Mouse (Mus musculus): ENCODE data around the gene Junb. TPM values are rescaled to one million over a fixed set of nuclear protein-coding genes. Genes with fewer than 3 reads are reported as not detected.
A peak's percentile ranks its signal among the peaks of the same experiment; 100 is the strongest.

The Junb gene
- polyA plus RNA-seq, 1 experiment from 2014 or later: 7.6 TPM

DNA sequence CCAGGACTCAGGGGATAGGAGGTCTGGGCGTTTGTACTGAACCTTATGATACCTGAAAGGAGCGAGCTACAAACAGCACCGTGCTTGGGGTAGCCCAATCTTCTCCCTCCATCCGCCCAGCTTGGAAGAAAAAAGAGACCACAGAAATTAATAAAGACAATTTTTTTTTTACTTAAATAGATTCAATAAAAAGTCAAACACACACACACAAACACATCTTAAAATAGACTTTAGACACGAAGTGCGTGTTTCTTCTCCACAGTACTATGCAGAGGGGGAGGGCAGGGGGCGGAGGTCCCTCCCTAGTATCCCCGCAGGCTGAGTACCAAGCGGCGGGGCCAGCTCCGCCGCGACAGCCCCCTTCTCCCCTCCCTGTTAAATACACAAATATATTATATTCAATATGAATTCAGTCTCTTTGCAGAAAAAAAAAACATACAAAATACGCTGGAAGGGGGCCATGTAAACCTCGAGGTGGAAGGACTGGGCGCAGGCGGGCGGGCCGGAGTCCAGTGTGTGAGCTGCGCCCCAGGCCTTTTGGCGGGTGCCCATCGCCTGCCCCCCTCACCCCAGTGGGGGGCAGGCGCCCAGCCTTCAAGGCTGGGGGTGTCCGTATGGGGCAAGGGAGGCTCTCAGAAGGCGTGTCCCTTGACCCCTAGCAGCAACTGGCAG lies 1.6 kb downstream of the Junb start:
- no peak for ATAC-seq (replicated peaks)
- 2% methylated on average over 25 of the region's 25 CpGs for WGBS
- H3K4me1 ChIP-seq: peaks cover 73% of the 10 kb centered on the region
- H3K27ac ChIP-seq (replicated peaks): 0 out of 2 replicates have a peak overlapping the region, but pooled peaks have one; percentile 44
- H3K9me3 ChIP-seq: no peaks in the 10 kb centered on the region
- H3K36me3 ChIP-seq: peaks cover 28% of the 10 kb centered on the region
- peak overlapping the region; percentile 90 for H3K4me2 ChIP-seq (replicated peaks)
- peaks cover 13% of the 10 kb centered on the region; the same call in 1 of the 2 replicates for H3K27me3 ChIP-seq
- H3K4me3 ChIP-seq: peak overlapping the region; percentile 54
- H3K9ac ChIP-seq (replicated peaks): peak overlapping the region; percentile 52

DNA sequence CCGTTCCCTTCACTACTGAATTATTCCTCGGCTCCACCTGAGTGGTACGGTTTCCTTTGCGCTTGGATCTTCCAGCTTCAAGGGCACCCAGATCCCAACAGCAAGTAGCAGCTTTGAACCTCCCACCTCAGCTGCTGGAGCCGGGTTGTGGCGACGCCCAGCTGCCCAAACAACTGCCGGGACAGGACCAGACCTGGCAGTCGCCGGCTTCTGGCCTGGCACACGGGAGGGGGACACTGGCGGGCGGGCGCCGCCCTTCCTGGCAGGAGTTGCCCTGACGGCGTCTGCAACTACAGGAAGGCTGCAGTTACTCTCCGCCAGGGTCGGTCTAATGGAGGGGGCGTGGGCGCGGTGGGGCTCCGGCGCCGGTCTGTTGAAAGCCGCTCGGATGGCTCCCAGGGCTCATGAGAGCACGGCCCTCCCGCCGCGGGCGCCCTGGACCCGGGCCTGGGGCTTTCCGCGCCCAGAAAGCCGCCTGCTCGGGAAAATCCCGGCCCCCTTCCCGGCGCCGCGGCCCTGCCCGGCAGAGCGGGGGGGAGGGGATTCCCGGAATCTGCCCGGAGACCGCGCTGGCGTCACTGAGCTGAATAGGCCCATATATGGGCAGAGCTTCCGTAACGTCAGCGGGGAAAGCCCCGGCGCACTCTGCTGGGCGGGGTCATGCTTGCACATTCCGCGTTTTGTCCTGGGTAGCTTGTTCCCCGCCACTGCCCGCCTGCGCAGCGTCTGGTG lies 2.3 kb downstream of the Junb start:
- Histone ChIP-seq H3K4me3 (peak overlapping the region; percentile 54), H3K4me2 (replicated peaks) (peak overlapping the region; percentile 90), H3K27ac (replicated peaks) (peak overlapping the region; percentile 44), H3K27me3 (peaks cover 13% of the 10 kb centered on the region; the same call in 1 of the 2 replicates), H3K9ac (replicated peaks) (peak overlapping the region; percentile 52), H3K4me1 (peaks cover 80% of the 10 kb centered on the region), H3K36me3 (peaks cover 35% of the 10 kb centered on the region), H3K9me3 (no peaks in the 10 kb centered on the region)
- ATAC-seq (replicated peaks): peak; percentile 88
- WGBS: 2% methylated on average over 60 of the region's 61 CpGs

DNA sequence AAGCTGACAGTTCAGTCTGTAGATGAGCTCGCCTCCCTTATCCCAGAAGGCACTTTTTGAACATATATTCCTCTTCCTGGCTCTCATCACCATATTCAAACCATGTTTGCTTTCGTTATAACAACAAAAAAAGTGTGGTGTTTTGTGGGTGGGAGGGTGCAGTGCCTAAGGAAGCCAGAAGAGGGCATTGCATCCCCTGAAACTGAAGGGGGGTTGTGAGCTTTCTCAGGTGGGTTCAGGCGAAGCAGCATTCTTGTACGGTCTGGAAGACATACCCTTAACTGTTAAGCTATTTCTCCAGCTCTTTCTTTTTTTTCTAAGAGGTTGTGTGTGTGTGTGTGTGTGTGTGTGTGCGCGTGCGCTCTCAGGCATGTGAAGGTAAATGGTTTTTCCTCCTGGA lies 3.1 kb downstream of the Junb start:
- Histone ChIP-seq H3K4me2 (replicated peaks) (peak overlapping the region; percentile 90), H3K27me3 (peaks cover 13% of the 10 kb centered on the region; the same call in 1 of the 2 replicates), H3K9me3 (no peaks in the 10 kb centered on the region), H3K4me1 (peaks cover 80% of the 10 kb centered on the region), H3K36me3 (peaks cover 38% of the 10 kb centered on the region), H3K4me3 (no peak overlapping the region), H3K9ac (replicated peaks) (no peak overlapping the region), H3K27ac (replicated peaks) (no peak overlapping the region)
- 32% methylated on average over 7 of the region's 7 CpGs for WGBS
- ATAC-seq (replicated peaks): no peak

DNA sequence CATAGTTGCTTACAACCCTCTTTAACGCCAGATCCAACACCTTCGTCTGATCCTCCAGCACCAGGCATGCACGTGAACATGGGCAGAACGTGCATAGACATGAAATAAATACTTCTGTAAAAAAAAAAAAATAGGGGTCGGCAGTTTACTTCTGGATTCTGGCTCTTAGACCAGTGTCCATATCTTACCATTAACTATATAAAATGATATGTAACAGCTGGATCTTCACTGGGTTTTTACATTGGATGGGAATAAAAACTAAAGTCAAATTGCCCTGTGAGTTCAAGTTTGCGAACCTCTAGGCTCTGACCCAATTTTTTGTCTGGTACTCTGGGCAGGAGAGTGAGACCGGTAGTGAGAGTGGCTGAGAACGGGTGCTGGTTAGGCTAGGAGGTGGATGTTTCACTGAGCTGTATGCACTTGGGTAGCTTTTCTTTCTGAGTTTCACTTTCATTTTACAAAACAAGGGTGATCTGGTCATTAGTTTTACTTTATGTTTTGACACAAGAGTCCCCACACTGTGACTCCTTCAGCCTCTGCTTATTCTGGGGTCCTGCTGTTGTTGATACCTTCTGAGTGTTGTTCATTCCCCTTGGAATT lies 3.9 kb downstream of the Junb start:
- Histone ChIP-seq H3K4me2 (replicated peaks) (no peak overlapping the region), H3K4me3 (no peak overlapping the region), H3K4me1 (peaks cover 75% of the 10 kb centered on the region), H3K9me3 (no peaks in the 10 kb centered on the region), H3K27ac (replicated peaks) (no peak overlapping the region), H3K27me3 (peaks cover 13% of the 10 kb centered on the region; the same call in 1 of the 2 replicates), H3K36me3 (peaks cover 38% of the 10 kb centered on the region), H3K9ac (replicated peaks) (no peak overlapping the region)
- no peak for ATAC-seq (replicated peaks)
- WGBS: 78% methylated on average over 8 of the region's 8 CpGs

DNA sequence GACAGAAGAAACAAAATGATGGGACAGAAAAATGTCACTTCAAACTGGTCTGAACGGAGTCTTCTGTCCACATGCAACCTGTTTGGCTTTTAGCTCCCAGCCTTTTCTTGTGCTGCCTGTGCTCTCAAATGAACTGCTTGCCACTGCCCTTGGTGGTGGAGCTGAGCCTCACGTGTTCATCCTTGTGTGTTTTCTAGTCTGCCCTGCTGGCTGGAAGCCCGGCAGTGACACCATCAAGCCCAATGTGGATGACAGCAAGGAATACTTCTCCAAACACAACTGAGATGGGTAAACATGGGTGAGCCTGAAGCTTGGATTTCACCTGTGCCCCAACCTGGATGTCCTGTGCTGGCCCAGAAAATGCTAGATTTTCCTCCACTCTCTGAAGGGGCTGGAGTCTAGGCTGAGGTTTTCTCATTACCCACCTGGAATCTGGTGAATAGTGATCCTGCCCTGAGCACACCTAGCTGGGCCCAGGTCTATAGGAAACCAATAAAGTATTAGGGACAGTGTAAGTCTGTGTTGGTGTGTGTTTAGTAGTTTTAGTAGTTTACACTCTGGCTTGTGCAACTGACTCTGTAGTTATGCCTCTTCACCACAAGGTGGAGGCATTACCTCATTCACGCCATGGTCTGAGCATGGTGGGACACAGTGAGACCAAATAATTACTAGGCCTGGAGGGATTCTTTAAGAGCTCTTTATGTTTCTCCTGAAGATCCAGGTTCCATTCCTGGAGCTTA lies 4.5 kb downstream of the Junb start:
- Histone ChIP-seq H3K9me3 (no peaks in the 10 kb centered on the region), H3K9ac (replicated peaks) (no peak overlapping the region), H3K4me3 (no peak overlapping the region), H3K36me3 (peaks cover 38% of the 10 kb centered on the region), H3K4me2 (replicated peaks) (no peak overlapping the region), H3K27me3 (peaks cover 13% of the 10 kb centered on the region; the same call in 1 of the 2 replicates), H3K27ac (replicated peaks) (no peak overlapping the region), H3K4me1 (peaks cover 68% of the 10 kb centered on the region)
- WGBS: 60% methylated on average over 4 of the region's 4 CpGs
- ATAC-seq (replicated peaks): no peak

DNA sequence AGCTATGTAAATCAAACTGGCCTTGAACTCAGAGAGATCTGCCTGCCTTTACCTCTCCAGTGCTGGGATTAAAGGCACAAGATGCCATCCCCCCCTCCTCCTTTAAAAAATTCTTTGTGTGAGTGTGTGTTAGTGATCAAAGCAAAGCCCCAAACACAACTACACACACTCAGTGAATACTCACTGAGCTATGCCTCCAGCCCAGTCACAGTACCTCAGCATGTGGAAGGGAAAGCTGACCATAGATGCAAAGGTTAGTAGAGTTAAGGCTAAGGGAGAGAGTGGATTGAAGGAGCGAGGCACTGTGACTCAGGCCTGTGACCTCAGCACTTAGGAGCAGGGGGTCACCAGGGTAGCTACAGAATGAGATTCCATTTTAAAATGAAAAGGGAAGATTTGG lies 5.4 kb downstream of the Junb start:
- 92% methylated on average over 1 of the region's 1 CpGs for WGBS
- H3K4me2 ChIP-seq (replicated peaks): no peak overlapping the region
- ATAC-seq (replicated peaks): no peak
- H3K27me3 ChIP-seq: peaks cover 12% of the 10 kb centered on the region; the same call in 1 of the 2 replicates
- peaks cover 68% of the 10 kb centered on the region for H3K4me1 ChIP-seq
- no peaks in the 10 kb centered on the region for H3K9me3 ChIP-seq
- H3K9ac ChIP-seq (replicated peaks): no peak overlapping the region; the same call in 1 of the 2 replicates
- H3K4me3 ChIP-seq: no peak overlapping the region
- no peak overlapping the region for H3K27ac ChIP-seq (replicated peaks)
- H3K36me3 ChIP-seq: peaks cover 38% of the 10 kb centered on the region

DNA sequence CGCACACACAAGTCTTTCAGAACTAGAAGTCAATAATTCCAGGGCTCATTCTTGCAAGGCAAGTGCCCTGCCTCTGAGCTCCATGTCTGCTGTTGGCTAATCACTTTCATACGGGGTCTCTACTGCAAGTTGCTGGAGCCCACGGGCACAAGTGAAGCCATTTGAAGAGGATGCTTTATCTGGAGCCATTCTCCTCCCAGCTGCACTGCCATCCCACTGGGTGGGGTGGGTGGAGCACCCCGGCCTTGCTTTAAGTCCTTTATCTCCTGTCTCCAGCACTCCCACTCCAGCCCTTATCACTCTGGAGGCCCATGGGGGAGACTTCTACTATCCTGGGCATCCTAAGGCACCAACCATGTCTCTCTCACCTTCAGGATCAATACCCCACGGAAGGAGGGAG lies 7.6 kb downstream of the Junb start:
- no peaks in the 10 kb centered on the region for H3K27me3 ChIP-seq
- H3K36me3 ChIP-seq: peaks cover 38% of the 10 kb centered on the region
- H3K4me3 ChIP-seq: peak overlapping the region; percentile 74
- WGBS: 71% methylated on average over 5 of the region's 5 CpGs
- peak overlapping the region; percentile 88 for H3K9ac ChIP-seq (replicated peaks)
- ATAC-seq (replicated peaks): no peak
- no peaks in the 10 kb centered on the region for H3K9me3 ChIP-seq
- H3K4me2 ChIP-seq (replicated peaks): peak overlapping the region; percentile 86
- peaks cover 54% of the 10 kb centered on the region for H3K4me1 ChIP-seq
- H3K27ac ChIP-seq (replicated peaks): peak overlapping the region; percentile 72

DNA sequence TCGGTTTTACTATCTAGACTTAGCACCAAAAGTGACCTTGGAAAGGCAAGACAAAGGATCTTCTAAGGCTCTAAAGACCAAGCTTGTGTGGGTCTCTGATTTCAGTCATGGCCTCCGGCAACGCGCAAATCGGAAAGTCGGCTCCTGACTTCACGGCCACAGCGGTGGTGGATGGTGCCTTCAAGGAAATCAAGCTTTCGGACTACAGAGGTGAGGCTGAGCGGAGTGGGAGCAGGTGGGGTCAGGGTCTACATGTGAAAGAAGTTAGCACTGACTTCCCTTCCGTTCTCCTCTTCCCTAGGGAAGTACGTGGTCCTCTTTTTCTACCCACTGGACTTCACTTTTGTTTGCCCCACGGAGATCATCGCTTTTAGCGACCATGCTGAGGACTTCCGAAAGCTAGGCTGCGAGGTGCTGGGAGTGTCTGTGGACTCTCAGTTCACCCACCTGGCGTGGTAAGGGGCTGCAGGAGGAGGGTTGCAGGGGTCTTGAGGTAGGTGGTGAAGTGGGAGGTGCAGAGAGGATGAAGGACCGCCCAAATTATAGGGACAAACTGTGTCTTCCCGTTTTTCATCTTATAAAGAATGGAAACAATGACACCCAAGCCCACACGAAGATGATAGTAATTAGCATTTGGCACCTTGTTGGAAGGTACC lies 8.3 kb downstream of the Junb start:
- ATAC-seq (replicated peaks): no peak
- Histone ChIP-seq H3K9me3 (no peaks in the 10 kb centered on the region), H3K27me3 (no peaks in the 10 kb centered on the region), H3K27ac (replicated peaks) (peak overlapping the region; percentile 72), H3K4me2 (replicated peaks) (peak overlapping the region; percentile 86), H3K4me1 (peaks cover 51% of the 10 kb centered on the region), H3K36me3 (peaks cover 36% of the 10 kb centered on the region), H3K4me3 (peak overlapping the region; percentile 74), H3K9ac (replicated peaks) (peak overlapping the region; percentile 88)
- 4% methylated on average over 21 of the region's 21 CpGs for WGBS

DNA sequence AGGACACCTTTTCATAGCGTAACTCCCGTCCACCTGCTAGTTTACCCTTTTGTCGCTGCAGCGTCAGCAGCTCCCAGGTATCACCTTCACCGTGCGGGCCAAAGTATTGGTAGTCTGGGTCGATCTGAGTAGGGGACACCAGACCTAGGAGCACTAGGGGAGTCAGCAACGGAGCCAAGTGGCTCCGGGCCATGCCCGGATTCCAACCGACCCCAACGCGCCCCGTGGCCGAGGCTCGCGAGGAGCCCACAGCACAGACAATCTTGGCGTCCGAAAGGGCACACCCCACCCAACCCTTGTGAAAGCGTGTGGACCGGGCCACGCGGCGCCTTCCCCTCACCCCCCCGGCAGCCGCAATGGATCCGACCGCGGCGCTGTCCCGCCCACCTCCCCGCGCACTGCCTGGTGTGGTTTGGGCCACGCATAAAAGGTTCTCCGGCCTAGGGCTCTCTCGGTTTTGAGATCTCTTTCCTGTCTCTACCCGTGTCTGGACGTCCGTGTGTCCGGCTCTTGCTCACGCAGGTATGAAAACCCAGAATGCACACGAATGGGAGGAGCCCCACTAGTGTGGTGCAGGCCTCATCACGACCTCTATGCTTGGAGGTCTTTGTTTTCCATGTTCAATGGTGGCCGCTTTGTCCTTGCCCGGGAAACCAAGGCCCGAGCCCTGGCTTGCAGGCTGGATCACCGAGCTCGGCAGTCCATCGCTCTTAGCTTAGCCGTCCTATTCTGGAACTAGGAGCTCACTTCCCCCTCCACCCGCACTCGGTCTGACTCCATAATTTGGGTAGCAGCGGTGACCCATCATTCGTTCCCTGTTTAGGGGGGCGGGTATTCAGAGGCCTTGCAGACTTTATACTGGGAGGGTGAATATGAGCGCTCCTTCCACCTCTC lies 9.0 kb downstream of the Junb start, which contains the start of the genes Gm49661, Prdx2 and Rnaseh2a:
Gene Gm49661, minus strand, starts transcription at position 193 of the 894 bp plus-strand sequence.
Gene Prdx2, plus strand, starts transcription at position 347 of the 894 bp plus-strand sequence.
Gene Rnaseh2a, minus strand, starts transcription at position 527 of the 894 bp plus-strand sequence.
- Histone ChIP-seq H3K27ac (replicated peaks) (peak within 1 kb of the TSS; percentile 72), H3K27me3 (no peaks in the 10 kb centered on the region), H3K9ac (replicated peaks) (peak within 1 kb of the TSS; percentile 88), H3K4me3 (peak within 1 kb of the TSS; percentile 74), H3K4me1 (peaks cover 50% of the 10 kb centered on the region), H3K9me3 (no peaks in the 10 kb centered on the region), H3K36me3 (peaks cover 31% of the 10 kb centered on the region), H3K4me2 (replicated peaks) (peak within 1 kb of the TSS; percentile 86)
- ATAC-seq (replicated peaks): peak; percentile 76
- under 1% methylated on average over 56 of the region's 56 CpGs for WGBS

DNA sequence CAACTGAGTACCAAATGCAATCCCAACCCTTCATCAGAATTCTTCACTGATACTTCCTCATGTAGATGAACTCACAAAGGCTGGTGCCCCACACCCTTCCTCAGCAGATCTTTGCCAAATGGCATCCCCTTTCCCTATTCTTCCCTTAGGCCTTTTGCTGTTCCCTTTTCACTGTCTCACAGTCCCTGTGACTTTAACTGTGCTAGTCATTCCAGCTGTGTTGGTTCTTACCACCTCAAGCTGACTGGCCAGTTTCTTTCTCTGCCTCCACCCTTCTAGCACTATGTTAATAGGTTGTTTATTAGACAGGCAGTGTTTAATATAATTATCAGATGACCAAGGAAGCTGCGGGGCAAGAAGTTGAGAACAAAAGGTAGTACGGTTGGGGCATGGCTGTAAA lies 9.9 kb downstream of the Junb start:
- H3K27me3 ChIP-seq: no peaks in the 10 kb centered on the region
- peak overlapping the region; percentile 72 for H3K27ac ChIP-seq (replicated peaks)
- WGBS: 9% methylated on average over 2 of the region's 2 CpGs
- H3K4me1 ChIP-seq: peaks cover 53% of the 10 kb centered on the region
- no peak for ATAC-seq (replicated peaks)
- H3K9me3 ChIP-seq: no peaks in the 10 kb centered on the region
- peaks cover 27% of the 10 kb centered on the region for H3K36me3 ChIP-seq
- peak overlapping the region; percentile 74 for H3K4me3 ChIP-seq
- H3K9ac ChIP-seq (replicated peaks): peak overlapping the region; percentile 88
- peak overlapping the region; percentile 86 for H3K4me2 ChIP-seq (replicated peaks)
